Mouse (Mus musculus): ENCODE measurements around the gene Eogt.

- TF ChIP-seq CTCF (IDR thresholded peaks at IDR 0.05; ENCODE audit: extremely low read depth, insufficient read length, insufficient replicate concordance, low read depth, low read length) (peak; percentile 44; the same call in 1 of the 2 replicates), POLR2A (IDR thresholded peaks at IDR 0.05; ENCODE audit: low read depth, low read length) (no peak)
Measured at GRCm38 (mm10) chr6:97106777-97107176, 42.2 kb downstream of the Eogt start.
